Mouse (Mus musculus): ENCODE data around the gene Ppp6r1. TPM values are rescaled to one million over a fixed set of nuclear protein-coding genes. Genes with fewer than 3 reads are reported as not detected.
"Not testable (repeated sequence)": the region's sequence is repeated elsewhere in the genome, so short reads cannot be mapped to it uniquely, and the experiment has no call there.

The Ppp6r1 gene
- total RNA-seq, 4 experiments from 2014 or later, result 70.5 to 77.7 (median 75.8) TPM

DNA sequence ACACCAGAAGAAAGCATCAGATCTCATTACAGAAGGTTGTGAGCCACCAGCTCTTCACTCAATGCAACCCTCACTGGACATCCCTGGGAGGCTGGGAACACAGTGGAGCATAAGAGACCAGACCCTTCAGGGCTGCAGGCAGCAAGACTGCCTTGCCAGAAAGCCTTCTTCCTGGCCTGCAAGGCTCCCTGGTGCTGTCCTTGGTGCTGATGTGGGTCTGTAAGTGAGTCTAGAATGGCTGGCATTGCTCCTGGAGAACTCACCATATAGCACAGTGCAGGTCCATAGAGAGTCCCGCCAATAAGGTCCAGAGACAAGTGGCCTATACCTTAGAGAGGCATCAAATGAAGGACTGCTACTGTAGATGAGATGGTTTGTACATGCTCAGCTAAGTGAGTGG lies 38.8 kb downstream of the Ppp6r1 start:
- DNase-seq (ENCODE audit: low spot score), result no peak

DNA sequence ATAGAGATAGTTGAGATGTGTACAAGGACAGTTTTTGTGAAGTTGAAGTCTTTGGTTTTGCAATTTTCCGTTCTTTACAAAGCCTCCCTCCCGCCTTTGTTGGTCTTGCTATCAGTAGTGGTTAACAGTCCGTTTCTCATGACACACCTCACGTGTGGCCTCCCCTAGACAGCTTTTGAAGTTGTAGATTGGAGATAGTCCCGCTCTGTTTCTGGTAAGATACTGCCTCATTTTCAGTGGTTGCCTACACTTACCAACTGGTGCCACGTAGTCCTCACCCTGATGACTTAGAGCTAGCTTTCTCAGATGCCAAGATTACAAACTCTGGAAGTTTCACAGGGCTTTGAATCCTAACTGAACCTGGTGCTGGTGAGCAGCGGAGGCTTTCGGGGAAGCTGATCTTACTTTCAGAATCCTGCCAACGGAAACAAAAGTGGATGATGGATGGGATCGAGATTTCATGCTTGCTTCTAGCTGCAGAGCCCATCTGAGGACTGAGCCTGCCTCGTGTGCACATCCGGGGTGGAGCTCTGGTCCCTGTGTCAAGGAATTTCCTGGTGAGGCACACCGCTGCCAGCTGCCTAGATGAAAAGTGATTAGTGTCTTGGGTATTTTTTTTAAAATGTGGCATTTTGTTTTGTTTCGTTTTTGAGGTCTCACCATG lies 44.9 kb downstream of the Ppp6r1 start:
- DNase-seq (ENCODE audit: low spot score), result no peak

DNA sequence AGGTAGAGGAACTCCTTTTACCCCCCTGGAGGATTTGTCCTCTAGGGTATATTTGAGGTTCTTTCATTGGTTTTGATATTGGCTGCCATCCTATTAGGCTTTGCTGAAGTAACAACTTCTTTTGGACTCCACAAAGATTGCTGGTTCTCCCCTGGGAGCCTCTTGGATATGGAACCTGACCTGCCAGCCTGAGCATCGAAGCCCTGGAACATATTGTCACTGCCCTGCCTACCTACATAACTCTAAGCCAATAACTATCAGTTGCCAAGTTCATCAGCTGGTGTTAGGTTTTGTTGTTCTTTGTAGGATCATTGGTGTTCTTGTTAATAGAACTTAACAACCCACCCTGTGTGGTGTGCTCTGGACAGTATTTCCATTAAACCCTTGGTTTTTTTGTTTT lies 45.9 kb downstream of the Ppp6r1 start:
- DNase-seq (ENCODE audit: low spot score), result no peak

DNA sequence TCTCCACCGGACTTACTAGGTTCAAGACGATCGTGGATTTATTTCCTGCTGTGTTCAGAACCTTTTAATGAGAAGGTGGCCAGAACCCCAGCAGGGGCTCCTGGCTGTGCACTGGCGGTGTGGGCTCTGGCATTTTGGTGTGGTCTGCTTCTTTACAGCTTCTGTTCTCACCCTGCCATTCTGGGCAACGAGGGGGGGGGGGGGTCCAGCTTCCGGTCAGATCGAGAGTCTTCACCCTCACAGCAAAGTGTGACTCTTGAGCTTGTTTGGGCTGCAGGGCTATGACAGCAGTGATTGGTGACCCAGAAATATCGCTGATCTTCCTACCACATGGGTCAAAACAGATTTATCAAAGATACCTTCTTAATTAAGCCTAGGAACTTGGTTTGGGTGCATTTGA lies 46.4 kb downstream of the Ppp6r1 start:
- no peak for DNase-seq (ENCODE audit: low spot score)

DNA sequence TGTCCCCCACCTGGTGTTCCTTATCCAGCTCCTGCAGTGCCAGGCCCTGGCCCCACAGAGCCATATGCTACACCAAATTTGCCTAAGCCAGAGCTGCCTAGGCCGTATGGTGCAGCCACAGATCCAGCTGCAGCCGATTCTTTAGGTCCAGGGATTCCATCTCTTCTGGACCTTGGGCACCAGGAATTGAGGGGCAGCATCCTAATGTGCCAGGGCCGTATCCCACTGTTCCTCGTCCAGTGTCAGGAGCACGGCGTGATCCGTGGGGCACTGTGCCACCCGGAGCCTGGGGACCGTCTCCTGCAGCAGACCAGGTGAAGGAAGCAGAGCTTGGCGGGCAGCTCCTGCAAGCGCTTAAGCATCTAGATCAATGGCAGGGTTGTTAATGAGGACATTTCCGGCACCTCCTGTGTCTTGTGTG lies 46.9 kb downstream of the Ppp6r1 start:
- no peak for DNase-seq (ENCODE audit: low spot score)

DNA sequence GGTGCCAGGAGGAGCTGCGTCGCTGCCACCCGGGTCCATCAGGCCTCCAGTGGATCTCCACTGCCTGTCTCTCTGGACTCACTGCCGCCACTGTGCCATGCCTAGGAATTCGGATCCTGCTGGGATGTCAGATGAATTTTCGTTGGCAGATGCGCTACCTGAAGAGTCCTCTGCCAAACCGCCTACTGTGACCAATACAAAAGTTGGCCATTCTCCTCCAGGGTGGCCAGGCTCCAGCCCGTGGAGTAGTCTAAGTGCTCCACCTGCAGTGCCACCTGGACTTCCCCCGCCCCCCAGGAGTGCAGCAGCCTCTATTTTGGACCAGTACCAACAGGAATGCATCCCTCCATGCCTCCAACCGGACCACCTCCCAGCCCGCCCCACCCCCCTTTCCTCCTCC lies 47.3 kb downstream of the Ppp6r1 start:
- DNase-seq (ENCODE audit: low spot score), result no peak

DNA sequence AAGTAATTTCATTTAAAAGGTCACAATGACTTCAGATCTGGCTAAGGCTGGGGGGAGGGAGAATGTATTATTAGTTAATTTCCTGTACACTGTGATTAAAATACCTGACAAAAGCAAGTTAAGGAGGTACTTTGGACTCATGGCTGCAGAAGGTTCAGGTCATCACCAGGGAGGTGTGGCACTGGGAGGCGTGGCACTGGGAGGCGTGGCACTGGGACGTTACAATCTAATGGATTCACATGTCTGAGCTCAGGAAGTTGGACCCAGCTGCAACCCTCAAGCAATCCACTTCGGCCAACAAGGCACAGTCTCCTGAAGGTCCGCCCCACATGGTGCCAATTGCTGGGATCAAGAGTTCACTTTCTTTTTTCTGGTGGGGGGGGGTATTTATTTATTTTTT lies 50.8 kb downstream of the Ppp6r1 start:
- no peak for DNase-seq (ENCODE audit: low spot score)

DNA sequence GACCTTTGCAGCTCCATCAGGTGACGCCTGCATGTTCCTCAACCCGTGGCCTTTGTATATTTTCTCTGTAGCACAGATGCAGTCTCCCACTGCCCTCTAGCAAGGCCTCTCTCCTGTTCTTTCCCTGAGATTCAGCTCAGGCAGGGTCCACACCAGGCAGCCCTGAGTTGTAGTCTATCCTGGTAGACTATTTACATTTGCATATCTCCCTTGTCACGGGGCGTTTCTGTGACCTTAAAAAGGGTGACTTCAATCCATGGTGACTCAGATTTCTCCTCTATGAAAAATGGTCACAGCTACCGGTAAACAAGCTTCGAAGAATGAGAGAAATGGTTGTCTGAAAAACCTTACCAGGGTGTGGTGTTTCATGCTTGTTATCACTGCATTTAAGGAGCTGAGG lies 54.9 kb downstream of the Ppp6r1 start, which contains the start of gene Ptprh:
Gene Ptprh (minus strand): TSS at position 169 of the 400 bp plus-strand sequence.
- no peak for DNase-seq (ENCODE audit: low spot score)

DNA sequence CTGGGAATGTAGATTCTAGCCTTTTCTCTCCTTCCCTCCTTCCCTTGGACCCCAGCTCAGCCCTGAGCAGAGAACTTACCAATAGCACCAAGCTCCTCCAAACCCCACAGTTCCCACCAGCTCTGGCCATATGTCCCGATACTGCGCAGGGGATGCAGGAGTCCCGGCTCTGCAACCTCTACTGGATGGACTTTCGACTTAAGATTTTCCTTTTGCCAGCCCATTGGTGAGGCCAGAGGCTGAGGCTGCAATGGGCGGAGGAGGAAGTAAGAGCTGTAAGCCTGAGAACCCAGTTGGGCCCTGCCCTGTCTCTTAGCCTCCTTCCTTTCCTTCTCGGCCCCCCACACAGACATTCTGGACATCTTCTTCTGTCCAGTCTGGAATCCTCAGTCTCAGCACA lies 55.9 kb downstream of the Ppp6r1 start:
- no peak for DNase-seq (ENCODE audit: low spot score)

DNA sequence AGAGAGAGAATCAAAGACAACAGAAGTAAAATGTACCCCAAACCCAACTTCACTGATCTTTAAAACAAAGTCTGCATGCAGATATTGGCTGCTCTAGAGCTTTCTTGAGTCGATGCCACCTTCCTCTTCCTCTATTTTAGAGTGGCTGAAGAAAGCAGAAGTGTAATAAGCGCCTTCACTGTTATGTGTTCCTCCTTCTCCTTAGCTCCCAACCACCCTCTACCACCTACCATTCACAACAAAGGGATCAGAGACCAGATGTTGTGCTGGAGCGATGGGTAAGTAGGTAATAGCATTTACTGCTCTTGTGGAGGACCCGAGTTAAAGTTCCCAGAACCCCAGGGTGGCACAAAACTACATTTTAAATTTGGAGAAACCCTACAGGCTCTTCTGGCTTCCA lies 61.8 kb downstream of the Ppp6r1 start:
- not testable (repeated sequence) for DNase-seq (ENCODE audit: low spot score)

Other genes starting within 250 kb of the Ppp6r1 start
- 10 to 100 TPM; 28.9 to 38.3 (median 32.6) TPM for gene Rdh13, start 213.4 kb downstream of the Ppp6r1 start, total RNA-seq (2022)
- 1 to 10 TPM; 1.3 to 5.8 (median 3.6) TPM for gene Eps8l1, start 198.3 kb downstream of the Ppp6r1 start, total RNA-seq (2022)
- 10 to 100 TPM; 55.6 to 74.8 (median 61.6) TPM for gene Ppp1r12c, start 157.3 kb downstream of the Ppp6r1 start, total RNA-seq (2022)
- 10 to 100 TPM; 12.4 to 22.1 (median 19.0) TPM for gene Tnnt1, start 142.6 kb downstream of the Ppp6r1 start, total RNA-seq (2022)
- gene Tnni3, start 134.8 kb downstream of the Ppp6r1 start, total RNA-seq (2022), result over 10,000 TPM in 3 of 4 experiments, 1,000 to 10,000 TPM in 1; 9,443 to 11,840 (median 11,050) TPM
- 1 to 10 TPM; 2.3 to 3.0 (median 2.6) TPM for gene Dnaaf3, start 126.6 kb downstream of the Ppp6r1 start, total RNA-seq (2022)
- gene Syt5, start 111.5 kb downstream of the Ppp6r1 start, total RNA-seq (2022), result 1 to 10 TPM in 1 of 4 experiments, under 1 TPM in 3; 0.50 to 1.0 (median 0.83) TPM
- not detected for gene Ptprh, start 55.0 kb downstream of the Ppp6r1 start, total RNA-seq (2022)
- gene Tmem86b, start 27.6 kb downstream of the Ppp6r1 start, total RNA-seq (2022), result 1 to 10 TPM; 4.2 to 6.0 (median 4.8) TPM
- 10 to 100 TPM; 28.4 to 36.3 (median 33.5) TPM for gene Hspbp1, start 26.0 kb upstream of the Ppp6r1 start, total RNA-seq (2022)
- gene Brsk1, start 31.6 kb upstream of the Ppp6r1 start, total RNA-seq (2022), result 1 to 10 TPM in 2 of 4 experiments, under 1 TPM in 2; 0.57 to 1.2 (median 0.98) TPM
- gene Tmem150b, start 66.2 kb upstream of the Ppp6r1 start, total RNA-seq (2022), result under 1 TPM in 3 of 4 experiments, not detected in 1; 0.12 to 0.24 (median 0.17) TPM
- 10 to 100 TPM in 2 of 4 experiments, 1 to 10 TPM in 2; 7.5 to 10.8 (median 9.7) TPM for gene Kmt5c, start 81.1 kb upstream of the Ppp6r1 start, total RNA-seq (2022)
- gene Cox6b2, start 94.1 kb upstream of the Ppp6r1 start, total RNA-seq (2022), result 1 to 10 TPM; 1.8 to 3.8 (median 2.8) TPM
- not detected for gene Fam71e2, start 112.3 kb upstream of the Ppp6r1 start, total RNA-seq (2022)
- under 1 TPM in 1 of 4 experiments, not detected in 3; 0.19 TPM for gene Il11, start 123.8 kb upstream of the Ppp6r1 start, total RNA-seq (2022)
- not detected for gene Tmem190, start 123.9 kb upstream of the Ppp6r1 start, total RNA-seq (2022)
- 1 to 10 TPM; 2.2 to 5.5 (median 5.0) TPM for gene Tmem238, start 130.6 kb upstream of the Ppp6r1 start, total RNA-seq (2022)
- 100 to 1,000 TPM; 453 to 560 (median 508) TPM for gene Rpl28, start 133.9 kb upstream of the Ppp6r1 start, total RNA-seq (2022)
- 100 to 1,000 TPM in 1 of 4 experiments, 10 to 100 TPM in 3; 76.2 to 103 (median 88.7) TPM for gene Ube2s, start 153.6 kb upstream of the Ppp6r1 start, total RNA-seq (2022)
- gene Shisa7, start 185.7 kb upstream of the Ppp6r1 start, total RNA-seq (2022), result under 1 TPM in 3 of 4 experiments, not detected in 1; 0.09 to 0.56 (median 0.25) TPM
- gene Isoc2b, start 211.2 kb upstream of the Ppp6r1 start, total RNA-seq (2022), result 1 to 10 TPM; 5.3 to 6.1 (median 6.0) TPM
- 10 to 100 TPM; 52.2 to 62.9 (median 54.4) TPM for gene Isoc2a, start 218.1 kb upstream of the Ppp6r1 start, total RNA-seq (2022)
- under 1 TPM in 2 of 4 experiments, not detected in 2; 0.22 to 0.43 TPM for gene Gm36210, start 247.5 kb upstream of the Ppp6r1 start, total RNA-seq (2022)